Mouse (Mus musculus): ENCODE data around the gene Klhl10.

DNA sequence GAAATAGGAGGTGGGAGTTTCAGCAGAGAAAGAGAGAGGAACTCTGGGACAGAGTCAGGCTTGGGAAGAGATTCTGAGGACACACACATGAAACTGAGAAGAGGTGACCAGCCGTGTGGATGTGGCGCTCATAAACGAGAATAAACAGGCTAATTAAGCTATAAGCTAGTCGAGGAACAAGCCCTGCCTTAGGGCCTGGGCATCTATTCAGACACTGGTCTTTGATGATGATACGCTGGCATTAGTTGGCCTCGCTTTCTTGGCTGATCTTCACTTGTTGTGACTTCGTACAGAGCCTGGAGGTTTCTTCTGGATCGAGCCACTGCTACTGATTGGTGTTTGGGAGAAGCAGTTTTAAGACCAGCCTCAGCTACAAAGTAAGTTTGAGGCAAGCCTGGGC lies 64.3 kb downstream of the Klhl10 start:
- TF ChIP-seq CTCF (IDR thresholded peaks at IDR 0.05; ENCODE audit: extremely low read depth, insufficient read depth, low read length) (no peak), POLR2A (IDR thresholded peaks at IDR 0.05; ENCODE audit: extremely low read depth, insufficient read depth, low read length) (no peak)

Data from cortical plate, adult 2 months (tissue).